Mouse (Mus musculus): ENCODE data around the gene Actr3b.
"Not testable (repeated sequence)": the region's sequence is repeated elsewhere in the genome, so short reads cannot be mapped to it uniquely, and the experiment has no call there.

Gene Actr3b

DNA sequence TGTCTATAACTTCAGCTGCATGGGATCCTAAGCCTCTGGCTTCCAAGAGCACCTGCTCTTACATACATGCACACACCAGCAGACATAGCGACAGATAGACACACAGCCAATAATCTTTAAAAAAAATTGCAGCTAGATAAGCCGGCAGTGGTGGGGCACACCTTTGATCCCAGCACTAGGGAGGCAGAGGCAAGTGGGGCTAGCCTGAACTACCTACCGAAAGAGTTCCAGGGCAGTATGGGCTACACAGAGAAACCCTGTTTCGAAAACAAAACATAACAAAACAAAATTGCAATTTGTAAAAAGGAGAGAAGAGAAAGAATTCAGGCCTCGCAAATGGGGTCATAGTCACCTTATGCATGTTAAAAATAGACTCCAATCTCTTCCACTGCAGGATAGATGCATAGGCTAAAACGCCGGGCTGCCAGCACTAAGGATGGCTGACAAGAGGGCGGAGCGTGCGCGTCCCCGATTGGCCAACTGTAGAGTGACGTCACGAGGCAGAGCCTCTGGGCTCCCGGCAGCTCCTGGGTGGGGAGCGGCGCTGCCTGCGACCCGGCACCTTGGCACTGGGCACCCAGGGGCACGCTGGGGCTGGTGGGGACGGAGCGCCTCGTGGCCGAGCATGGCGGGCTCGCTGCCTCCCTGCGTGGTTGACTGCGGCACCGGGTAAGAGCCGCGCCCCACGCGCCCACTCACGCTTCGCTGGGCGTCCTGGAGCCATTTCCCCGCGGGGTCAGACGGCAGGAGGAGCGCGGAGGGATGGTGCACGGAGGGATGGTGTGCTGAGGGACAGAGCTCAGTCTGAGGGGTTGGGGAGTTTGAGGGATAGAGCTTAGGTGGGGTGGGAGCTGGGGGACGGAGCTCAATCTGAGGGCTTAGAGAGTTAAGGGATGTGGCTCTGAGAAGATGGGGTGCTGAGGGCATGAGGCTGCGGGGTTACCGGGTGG is at the start of gene Actr3b:
TSS of gene Actr3b (plus strand) at position 538 of the 950 bp plus-strand sequence.
- DNase-seq = peak; percentile 90

- DNase-seq = not testable (repeated sequence)
Measured at GRCm38 (mm10) chr5:25713001-25713706, 46.6 kb upstream of the Actr3b start.

GRCm38 (mm10) chr5:25719390-25719789 is 40.4 kb upstream of the Actr3b start:
- no peak for DNase-seq

DNA sequence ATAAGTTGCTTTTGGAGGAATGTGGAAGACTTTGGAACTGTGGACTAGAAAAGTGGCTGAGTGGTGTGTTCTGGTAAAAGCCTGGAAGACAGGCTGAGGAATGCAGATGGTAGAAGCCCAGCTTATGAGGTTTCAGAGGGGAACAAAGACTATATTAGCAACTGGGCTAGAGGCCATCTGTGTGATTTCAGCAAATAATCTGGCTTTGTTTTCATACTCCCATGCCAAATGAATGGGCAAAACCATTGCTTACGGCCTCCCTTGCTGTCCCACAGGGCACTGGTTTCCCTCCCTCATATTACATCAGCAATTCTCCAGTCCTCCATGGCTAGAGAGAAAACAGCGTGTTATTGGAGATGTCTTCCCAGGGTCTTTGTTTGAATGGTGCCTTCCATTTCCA is 36.8 kb upstream of the Actr3b start:
- DNase-seq = no peak

GRCm38 (mm10) chr5:25724134-25724675 is 35.6 kb upstream of the Actr3b start:
- no peak for DNase-seq

GRCm38 (mm10) chr5:25734318-25734717 is 25.5 kb upstream of the Actr3b start:
- peak; percentile 46 for DNase-seq

- DNase-seq = no peak
Measured at GRCm38 (mm10) chr5:25735861-25736260, 23.9 kb upstream of the Actr3b start.

GRCm38 (mm10) chr5:25738448-25738847 is 21.3 kb upstream of the Actr3b start:
- no peak for DNase-seq

DNA sequence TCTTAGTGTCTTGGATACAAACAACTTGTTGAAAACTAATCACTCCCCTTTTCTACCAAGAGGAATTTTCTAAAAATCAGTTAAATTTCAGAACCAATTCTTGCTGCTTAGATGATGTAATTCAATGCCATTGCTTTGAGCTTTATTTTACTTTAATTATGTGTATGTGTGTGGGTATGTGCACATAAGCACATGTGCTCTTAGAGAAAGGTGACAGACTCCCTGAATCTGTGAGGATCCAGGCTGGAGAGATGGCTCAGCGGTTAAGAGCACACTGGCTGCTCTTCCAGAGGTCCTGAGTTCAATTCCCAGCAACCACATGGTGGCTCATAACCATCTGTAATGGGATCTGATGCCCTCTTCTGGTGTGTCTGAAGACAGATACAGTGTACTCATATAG is 20.9 kb upstream of the Actr3b start:
- DNase-seq = not testable (repeated sequence)

DNA sequence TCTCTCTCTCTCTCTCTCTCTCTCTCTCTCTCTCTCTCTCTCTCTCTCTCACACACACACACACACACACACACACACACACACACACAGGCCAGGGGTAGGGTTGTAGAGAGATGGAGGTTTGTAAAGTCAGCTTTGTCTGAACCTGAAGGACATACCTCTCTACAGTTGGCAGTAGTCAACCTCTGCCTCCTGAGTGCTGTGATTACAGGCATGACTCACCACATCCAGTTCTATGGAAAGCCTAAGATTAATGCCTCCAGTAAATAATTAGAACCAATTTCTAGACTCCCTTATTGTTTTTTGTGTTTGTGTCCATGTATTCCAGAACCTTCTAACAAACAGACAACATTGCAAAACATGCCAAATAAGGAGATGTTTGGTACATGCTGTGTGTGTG is 11.9 kb upstream of the Actr3b start:
- DNase-seq = no peak

- DNase-seq = no peak
Measured at GRCm38 (mm10) chr5:25748613-25749012, 11.2 kb upstream of the Actr3b start.

DNA sequence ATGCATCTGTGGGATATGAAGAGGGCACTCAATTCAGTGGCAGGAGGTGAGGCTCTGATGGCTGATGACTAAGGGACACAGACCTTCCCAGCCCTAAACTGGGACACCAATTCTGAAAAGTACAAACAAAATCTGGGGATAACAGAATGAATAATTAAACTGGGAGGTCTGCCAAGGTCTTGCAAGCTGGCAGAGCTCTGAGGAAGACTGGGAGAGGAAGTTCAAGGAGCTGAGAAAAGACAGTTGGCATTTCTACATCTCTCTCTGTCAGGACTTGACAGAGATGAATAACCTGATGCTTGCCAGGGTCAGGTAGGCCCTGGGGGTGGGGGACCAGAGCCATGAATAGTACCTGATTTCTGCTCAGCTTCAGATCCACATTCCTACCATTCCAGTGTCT is 8.2 kb upstream of the Actr3b start:
- no peak for DNase-seq

DNA sequence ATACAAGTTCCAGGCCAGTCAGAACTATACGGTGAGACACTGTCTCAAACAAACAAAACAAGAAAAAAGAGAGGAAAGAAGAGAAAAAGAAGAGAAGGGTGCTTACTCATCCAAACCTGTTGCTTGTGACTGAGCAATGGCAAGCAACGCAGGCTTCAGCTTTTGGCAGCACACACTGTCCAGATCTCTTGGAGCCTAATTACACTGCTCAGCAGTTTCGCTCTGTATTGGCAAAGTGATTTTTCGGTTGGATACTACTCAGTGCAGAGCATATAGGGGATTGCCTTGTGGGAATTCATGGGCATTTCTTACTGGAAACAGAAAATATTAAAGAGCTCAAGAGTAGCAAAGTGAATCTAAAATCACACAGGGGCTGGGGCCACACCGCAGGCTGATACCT is 6.9 kb upstream of the Actr3b start:
- no peak for DNase-seq

DNA sequence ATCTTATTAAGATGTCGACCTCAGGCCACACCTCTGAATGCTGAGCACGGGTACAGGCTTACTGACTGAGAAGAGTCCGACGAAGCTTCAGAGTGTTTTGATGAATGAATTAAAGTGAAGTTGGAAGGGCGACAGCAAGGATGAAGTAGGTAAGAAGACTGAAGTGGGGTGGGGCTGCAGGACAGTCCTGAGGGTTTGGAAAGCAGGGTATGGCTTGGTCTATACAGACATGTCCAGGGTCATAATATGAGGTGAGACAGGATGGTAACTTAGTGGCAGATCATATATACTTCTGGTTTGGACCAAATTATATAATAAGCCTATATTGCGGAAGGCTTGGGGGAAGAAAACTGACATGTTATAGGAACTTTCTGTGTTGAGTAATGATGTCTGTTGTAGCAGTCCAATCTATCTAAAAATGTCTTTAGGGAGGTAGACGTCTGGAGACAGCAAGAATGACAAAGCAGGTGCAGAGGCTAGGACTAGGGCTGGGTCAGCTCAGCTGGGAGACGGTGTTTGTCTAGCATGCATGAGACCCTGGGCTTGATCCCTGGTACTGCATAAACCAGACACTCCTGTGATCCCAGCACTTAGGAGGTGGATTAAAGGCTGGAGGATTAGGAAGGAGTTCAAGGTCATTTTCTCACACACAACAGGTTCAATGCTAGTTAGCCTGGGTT is 6.1 kb upstream of the Actr3b start:
- DNase-seq = no peak

- DNase-seq = no peak
Measured at GRCm38 (mm10) chr5:25754236-25754766, 5.5 kb upstream of the Actr3b start.

DNA sequence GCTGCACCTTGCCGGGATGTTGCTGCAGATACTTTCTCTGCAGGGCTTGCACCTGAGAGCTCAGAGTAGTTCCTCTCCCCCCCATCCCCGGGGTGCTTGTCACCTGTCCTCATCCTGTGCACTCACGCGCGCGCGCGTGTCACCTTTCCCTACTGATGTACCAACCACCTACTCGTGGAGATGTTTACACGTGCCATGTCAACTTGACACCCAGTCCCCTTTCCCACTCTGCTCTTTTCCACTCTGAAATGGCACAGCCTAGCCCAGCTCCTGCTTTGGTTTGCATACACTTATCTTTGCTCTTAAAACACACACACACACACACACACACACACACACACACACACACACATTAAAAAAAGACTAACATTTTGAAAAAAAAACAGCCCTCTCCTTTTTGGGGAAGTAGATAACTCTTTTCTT is 624 bp downstream of the Actr3b start:
- DNase-seq = peak; percentile 32

- no peak for DNase-seq
Measured at GRCm38 (mm10) chr5:25760871-25761270, 1.1 kb downstream of the Actr3b start.

GRCm38 (mm10) chr5:25761850-25762249 is 2.1 kb downstream of the Actr3b start:
- DNase-seq = no peak

DNA sequence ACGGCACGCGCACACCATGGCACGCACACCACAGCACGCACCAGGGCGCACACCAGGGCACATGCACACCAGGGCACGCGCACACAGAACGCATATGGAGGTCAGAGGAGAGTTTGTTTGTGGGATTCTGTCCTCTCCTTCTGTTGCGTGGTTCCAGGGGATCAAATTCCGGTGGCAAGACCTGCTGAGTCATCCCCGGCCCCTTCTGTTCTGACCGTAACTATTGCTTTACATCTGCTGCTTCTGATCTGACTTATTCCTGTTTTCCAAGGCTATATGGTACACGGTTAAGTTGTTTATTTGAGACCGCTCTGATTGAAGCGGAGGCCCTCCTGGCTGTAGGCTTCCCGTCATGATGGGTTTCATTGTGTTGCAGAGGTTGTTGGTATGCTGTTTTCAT is 9.2 kb downstream of the Actr3b start:
- DNase-seq = no peak

- no peak for DNase-seq
Measured at GRCm38 (mm10) chr5:25769406-25769805, 9.6 kb downstream of the Actr3b start.

DNA sequence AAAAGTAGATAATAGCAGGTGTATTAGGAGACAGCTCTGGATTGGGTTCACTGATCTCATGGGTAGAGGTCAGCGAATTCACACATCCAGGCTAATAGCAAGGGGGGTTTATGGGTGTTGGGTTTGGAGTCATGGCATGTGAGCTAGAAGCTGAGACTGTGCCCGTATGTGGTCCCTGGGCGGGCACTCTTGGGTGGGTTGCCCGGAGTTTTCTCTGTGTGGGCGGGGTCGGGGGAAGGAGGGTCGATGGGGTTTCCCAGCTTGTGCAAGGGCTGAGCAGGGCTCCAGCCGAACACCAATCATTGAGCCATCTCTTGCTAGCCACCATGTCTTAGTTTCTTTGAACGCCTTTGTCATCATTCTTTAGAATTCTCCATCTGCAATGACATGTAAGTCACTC is 12.7 kb downstream of the Actr3b start:
- no peak for DNase-seq

GRCm38 (mm10) chr5:25773921-25774790 is 14.4 kb downstream of the Actr3b start:
- no peak for DNase-seq

Measured in thymus, postnatal 14 days (tissue).